Mouse (Mus musculus) liver, embryonic 13.5 days (tissue): ENCODE data around the gene Zic5. TPM values are rescaled to one million over a fixed set of nuclear protein-coding genes. Genes with fewer than 3 reads are reported as not detected.
A peak's percentile ranks its signal among the peaks of the same experiment; 100 is the strongest.

ENCODE experiments used
- ATAC-seq: fragments of 200-750 bp; cut with Nextera tagmentation; 2 replicates; pipeline ENCODE4 v1.8.0; 2017; ENCODE audit warnings: low read depth, mild to moderate bottlenecking, moderate number of reproducible peaks, moderate library complexity
- DNase-seq: peaks from one replicate; pipeline ENCODE4 v3.0.0; 2022
- H3K27ac ChIP-seq: fragments of 300-500 bp; sonication (generic); 2 replicates; pipeline ENCODE4 v1.5.1; 2015; ENCODE audit warnings: moderate library complexity, mild to moderate bottlenecking, inconsistent platforms
- H3K27me3 ChIP-seq: fragments of 300-500 bp; sonication (generic); 2 replicates; pipeline ENCODE4 v1.6.1; 2015; ENCODE audit warnings: mild to moderate bottlenecking, inconsistent platforms
- H3K36me3 ChIP-seq: fragments of 300-500 bp; sonication (generic); 2 replicates; pipeline ENCODE4 v1.6.1; 2015; ENCODE audit warnings: mild to moderate bottlenecking, inconsistent platforms
- H3K4me1 ChIP-seq: fragments of 300-500 bp; sonication (generic); replicated peaks from 2 replicates; pipeline ENCODE4 v1.6.1; 2015; ENCODE audit warnings: inconsistent platforms
- H3K4me2 ChIP-seq: fragments of 300-500 bp; sonication (generic); 2 replicates; pipeline ENCODE4 v1.6.1; 2015; ENCODE audit warnings: inconsistent platforms, mild to moderate bottlenecking, moderate library complexity
- H3K4me3 ChIP-seq: fragments of 300-500 bp; sonication (generic); replicated peaks from 2 replicates; pipeline ENCODE4 v1.5.1; 2015; ENCODE audit warnings: mild to moderate bottlenecking, inconsistent platforms
- H3K9ac ChIP-seq: fragments of 300-500 bp; sonication (generic); 2 replicates; pipeline ENCODE4 v1.6.1; 2015; ENCODE audit warnings: mild to moderate bottlenecking, inconsistent platforms
- H3K9me3 ChIP-seq: fragments of 300-500 bp; sonication (generic); replicated peaks from 2 replicates; pipeline ENCODE4 v1.6.1; 2016; ENCODE audit warnings: inconsistent platforms
- WGBS: fragments of 180-500 bp; shearing (Covaris S2); methylation state at CpG from one replicate; pipeline ENCODE4 v1.1.7; 2015; ENCODE audit not compliant: insufficient replicate concordance; 5-methylcytosine and 5-hydroxymethylcytosine counted together
- polyA plus RNA-seq: library from polyadenylated mRNA; unstranded; fragments of >200 nt; fragmentation: Nextera tagmentation; extraction: Ambion mirVana; gene quantifications from 2 replicates; pipeline ENCODE4 v1.2.1, GENCODE M21; 2015

Gene Zic5
- polyA plus RNA-seq, result 0.02 TPM in 1 of 2 replicates, not detected in the other

GRCm38 (mm10) chr14:122464763-122465741 is at the start of gene Zic5:
Gene Zic5, minus strand, starts transcription at chr14:122465677.
- Histone ChIP-seq H3K9ac (no peak within 1 kb of the TSS), H3K4me2 (peak within 1 kb of the TSS; percentile 68), H3K36me3 (no peaks in the 10 kb centered on the region), H3K4me3 (peak within 1 kb of the TSS; percentile 55), H3K4me1 (peaks cover 21% of the 10 kb centered on the region), H3K9me3 (no peaks in the 10 kb centered on the region), H3K27ac (no peak within 1 kb of the TSS), H3K27me3 (peaks cover 95% of the 10 kb centered on the region)
- no peak for DNase-seq
- ATAC-seq, result peak; percentile 42; the same call in 1 of the 2 replicates
- under 1% methylated on average over 55 of the region's 62 CpGs for WGBS

DNA sequence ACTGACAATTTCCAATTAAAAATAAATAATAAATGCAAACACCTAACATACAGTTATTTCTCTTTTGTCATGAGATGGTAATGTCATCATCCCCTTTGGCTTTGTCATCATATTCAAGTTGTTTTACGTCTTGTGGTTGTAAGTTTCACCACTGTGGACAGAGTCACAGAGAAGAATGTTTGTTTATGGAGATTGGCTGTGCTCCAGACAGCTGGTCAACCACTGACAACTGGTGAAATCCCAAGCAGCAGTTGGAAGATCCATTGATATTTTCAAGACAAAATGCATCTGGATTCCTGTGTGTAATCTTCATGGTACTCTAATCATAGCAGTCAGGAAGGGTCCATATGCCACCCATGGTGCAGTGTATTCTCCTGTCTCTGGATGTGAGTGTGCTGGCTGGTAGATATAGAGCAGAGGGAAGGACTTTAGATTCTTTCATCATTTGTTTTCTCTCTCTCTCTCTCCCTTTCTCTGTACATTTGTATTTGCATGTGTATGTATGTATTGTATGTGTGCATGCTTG is 48.1 kb upstream of the Zic5 start:
- no peak overlapping the region for H3K4me2 ChIP-seq
- 24% methylated on average over 1 of the region's 1 CpGs for WGBS
- no peak for ATAC-seq
- H3K27ac ChIP-seq, result no peak overlapping the region
- no peaks in the 10 kb centered on the region for H3K36me3 ChIP-seq
- no peak overlapping the region for H3K4me3 ChIP-seq
- no peaks in the 10 kb centered on the region for H3K4me1 ChIP-seq
- no peak overlapping the region for H3K9ac ChIP-seq
- no peak for DNase-seq
- no peaks in the 10 kb centered on the region for H3K9me3 ChIP-seq
- H3K27me3 ChIP-seq, result peaks cover 16% of the 10 kb centered on the region

DNA sequence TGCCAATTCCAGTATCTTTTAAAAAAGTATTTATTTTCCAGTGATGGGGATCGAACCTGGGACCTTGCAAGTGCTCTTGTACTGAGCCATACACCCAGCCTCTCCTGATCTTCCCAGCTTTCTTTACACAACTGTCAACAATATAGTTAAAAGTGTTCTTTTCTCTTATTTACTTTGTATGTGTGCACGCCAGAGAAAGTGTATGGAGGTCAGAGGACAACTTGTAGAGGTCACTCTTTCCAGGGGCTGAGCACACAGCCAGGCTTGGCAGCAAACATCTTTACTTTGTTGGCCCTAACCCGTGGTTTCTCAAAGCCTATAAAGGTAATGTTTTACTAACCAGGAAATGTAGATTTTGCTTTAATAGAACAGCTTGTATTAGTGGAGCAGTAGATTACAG is 46.0 kb upstream of the Zic5 start:
- no peaks in the 10 kb centered on the region for H3K4me1 ChIP-seq
- no peaks in the 10 kb centered on the region for H3K36me3 ChIP-seq
- no peak overlapping the region for H3K4me3 ChIP-seq
- WGBS, result 44% methylated on average over 3 of the region's 3 CpGs
- H3K9me3 ChIP-seq, result no peaks in the 10 kb centered on the region
- H3K9ac ChIP-seq, result no peak overlapping the region
- DNase-seq, result no peak
- H3K27ac ChIP-seq, result no peak overlapping the region
- ATAC-seq, result peak; percentile 36; the same call in 1 of the 2 replicates
- peaks cover 16% of the 10 kb centered on the region for H3K27me3 ChIP-seq
- H3K4me2 ChIP-seq, result no peak overlapping the region

- Histone ChIP-seq H3K9me3 (no peaks in the 10 kb centered on the region), H3K4me1 (no peaks in the 10 kb centered on the region), H3K36me3 (no peaks in the 10 kb centered on the region), H3K4me2 (no peak overlapping the region), H3K4me3 (no peak overlapping the region), H3K27ac (no peak overlapping the region), H3K9ac (no peak overlapping the region), H3K27me3 (peaks cover 10% of the 10 kb centered on the region)
- WGBS, result 17% methylated on average over 2 of the region's 2 CpGs
- no peak for DNase-seq
- ATAC-seq, result no peak
Measured at GRCm38 (mm10) chr14:122509058-122509457, 43.6 kb upstream of the Zic5 start.

DNA sequence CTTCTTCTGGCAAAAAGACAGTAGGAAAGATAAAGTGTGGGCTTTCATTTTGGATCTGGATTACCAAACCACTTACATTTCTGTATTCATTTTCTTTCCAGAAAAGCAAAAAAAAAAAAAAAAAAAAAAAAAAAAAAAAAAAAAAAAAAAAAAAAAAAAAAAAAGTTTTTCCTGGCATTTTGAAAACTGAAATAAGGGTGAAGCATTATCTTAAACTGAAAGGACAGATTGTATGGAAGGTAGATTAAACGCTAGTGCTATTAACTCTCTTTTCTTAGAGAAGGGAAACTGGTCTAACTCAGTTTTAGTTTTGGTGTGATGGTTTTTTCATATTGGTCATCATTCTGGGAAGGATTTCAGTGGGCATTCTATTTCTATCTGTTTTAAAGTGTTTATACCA is 26.5 kb upstream of the Zic5 start:
- no peak overlapping the region for H3K27ac ChIP-seq
- H3K9me3 ChIP-seq, result no peaks in the 10 kb centered on the region
- DNase-seq (no peak), ATAC-seq (no peak)
- no peaks in the 10 kb centered on the region; the same call in 1 of the 2 replicates for H3K4me1 ChIP-seq
- H3K4me3 ChIP-seq, result no peak overlapping the region
- H3K4me2 ChIP-seq, result no peak overlapping the region
- no peaks in the 10 kb centered on the region for H3K36me3 ChIP-seq
- WGBS, result 60% methylated on average over 1 of the region's 1 CpGs
- H3K9ac ChIP-seq, result no peak overlapping the region
- peaks cover 58% of the 10 kb centered on the region for H3K27me3 ChIP-seq

GRCm38 (mm10) chr14:122491521-122491920 is 26.0 kb upstream of the Zic5 start:
- DNase-seq, result no peak
- peaks cover 62% of the 10 kb centered on the region for H3K27me3 ChIP-seq
- H3K9me3 ChIP-seq, result no peaks in the 10 kb centered on the region
- ATAC-seq, result no peak
- no peak overlapping the region for H3K9ac ChIP-seq
- no peaks in the 10 kb centered on the region for H3K36me3 ChIP-seq
- 60% methylated on average over 6 of the region's 6 CpGs for WGBS
- H3K27ac ChIP-seq, result no peak overlapping the region
- no peaks in the 10 kb centered on the region; the same call in 1 of the 2 replicates for H3K4me1 ChIP-seq
- no peak overlapping the region for H3K4me2 ChIP-seq
- H3K4me3 ChIP-seq, result no peak overlapping the region

DNA sequence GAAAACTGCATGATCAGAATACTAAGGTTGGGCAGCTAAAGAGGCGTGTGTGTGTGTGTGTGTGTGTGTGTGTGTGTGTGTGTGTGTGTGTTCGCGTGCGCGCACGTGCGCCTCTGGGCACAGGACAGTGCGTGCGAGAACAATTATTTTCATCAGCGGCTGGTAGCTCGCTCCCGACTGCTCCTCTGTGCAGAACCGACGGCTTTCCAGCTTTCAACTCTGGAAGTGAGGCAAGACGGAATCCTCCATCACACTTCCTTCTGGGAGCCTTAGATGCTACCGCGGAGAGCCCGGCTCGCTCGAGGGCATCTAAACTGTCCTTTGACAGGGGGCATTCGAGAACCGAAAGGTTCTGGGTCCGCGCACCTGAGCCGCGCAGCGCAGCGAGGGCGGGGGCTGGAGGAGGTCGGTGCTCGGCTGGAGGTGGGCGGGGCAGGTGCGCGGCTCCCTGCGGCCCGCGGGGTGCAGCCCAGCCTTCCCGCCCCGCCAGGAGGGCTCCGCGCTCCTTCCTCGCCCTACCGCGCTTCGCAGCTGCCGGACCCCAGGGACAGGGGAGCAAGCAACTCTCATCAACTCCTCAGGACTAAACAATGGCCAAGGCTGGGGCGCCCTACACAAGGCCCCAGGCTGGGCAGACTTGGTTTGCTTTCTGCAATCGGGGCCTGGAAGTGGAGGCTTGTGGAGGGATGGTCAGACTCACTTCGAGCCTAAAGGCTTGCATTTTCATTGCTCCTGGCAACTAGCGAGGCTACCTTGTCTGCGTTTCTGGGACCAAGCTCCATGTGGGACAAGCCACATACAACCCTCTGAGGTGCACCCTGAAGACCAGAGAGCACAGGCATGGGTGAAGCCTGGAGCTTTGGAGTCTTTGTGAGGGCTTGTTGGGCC is 25.2 kb upstream of the Zic5 start, which contains the start of gene Gm10837:
Gene Gm10837 (plus strand): TSS at position 146 of the 888 bp plus-strand sequence.
- ATAC-seq (no peak), DNase-seq (no peak)
- H3K27me3 ChIP-seq, result peaks cover 70% of the 10 kb centered on the region
- no peak within 1 kb of the TSS for H3K27ac ChIP-seq
- WGBS, result 2% methylated on average over 48 of the region's 51 CpGs
- H3K4me1 ChIP-seq, result no peaks in the 10 kb centered on the region; the same call in 1 of the 2 replicates
- H3K4me3 ChIP-seq, result peak within 1 kb of the TSS; percentile 34
- no peaks in the 10 kb centered on the region for H3K36me3 ChIP-seq
- H3K4me2 ChIP-seq, result peak within 1 kb of the TSS; percentile 45
- no peaks in the 10 kb centered on the region for H3K9me3 ChIP-seq
- H3K9ac ChIP-seq, result no peak within 1 kb of the TSS

- Histone ChIP-seq H3K4me2 (no peak overlapping the region), H3K27ac (no peak overlapping the region), H3K4me3 (no peak overlapping the region), H3K36me3 (no peaks in the 10 kb centered on the region), H3K4me1 (no peaks in the 10 kb centered on the region; the same call in 1 of the 2 replicates), H3K9ac (no peak overlapping the region), H3K27me3 (peaks cover 79% of the 10 kb centered on the region), H3K9me3 (no peaks in the 10 kb centered on the region)
- DNase-seq (no peak), ATAC-seq (no peak)
- 7% methylated on average over 12 of the region's 12 CpGs for WGBS
Measured at GRCm38 (mm10) chr14:122489686-122490414, 24.4 kb upstream of the Zic5 start.

- Histone ChIP-seq H3K36me3 (no peaks in the 10 kb centered on the region), H3K27ac (no peak overlapping the region), H3K27me3 (peaks cover 84% of the 10 kb centered on the region), H3K4me3 (no peak overlapping the region), H3K9me3 (no peaks in the 10 kb centered on the region), H3K9ac (no peak overlapping the region), H3K4me2 (no peak overlapping the region), H3K4me1 (no peaks in the 10 kb centered on the region; the same call in 1 of the 2 replicates)
- DNase-seq (no peak), ATAC-seq (no peak)
- 1% methylated on average over 5 of the region's 5 CpGs for WGBS
Measured at GRCm38 (mm10) chr14:122489041-122489440, 23.6 kb upstream of the Zic5 start.

DNA sequence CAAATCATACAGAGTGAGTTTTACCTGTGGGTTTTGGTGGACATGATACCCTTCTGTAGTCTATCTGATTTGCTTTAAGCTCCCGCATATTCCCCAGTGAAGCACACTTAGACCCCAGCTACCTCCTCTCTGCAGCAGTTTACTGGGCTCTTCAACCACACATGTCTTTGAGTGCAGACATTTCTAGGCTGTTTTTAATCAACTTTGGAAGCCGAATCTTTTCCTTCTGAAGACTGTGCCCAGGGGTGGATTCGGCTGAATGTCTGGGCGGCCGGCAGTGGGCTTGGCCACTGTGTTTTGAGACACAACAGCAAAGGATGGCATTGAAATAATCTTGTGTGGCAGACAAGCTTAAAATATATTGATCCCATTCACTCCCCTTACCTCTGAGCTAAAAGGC is 21.9 kb upstream of the Zic5 start:
- no peak for ATAC-seq
- 6% methylated on average over 5 of the region's 5 CpGs for WGBS

More for the DNA sequence above, 21.9 kb upstream of the Zic5 start:
- no peak overlapping the region for H3K9ac ChIP-seq
- H3K27ac ChIP-seq, result no peak overlapping the region
- H3K9me3 ChIP-seq, result no peaks in the 10 kb centered on the region
- H3K4me1 ChIP-seq, result no peaks in the 10 kb centered on the region; the same call in 1 of the 2 replicates
- DNase-seq, result no peak
- no peak overlapping the region for H3K4me2 ChIP-seq
- peaks cover 86% of the 10 kb centered on the region for H3K27me3 ChIP-seq
- H3K36me3 ChIP-seq, result no peaks in the 10 kb centered on the region
- H3K4me3 ChIP-seq, result no peak overlapping the region
